Mouse (Mus musculus): ENCODE data around the gene Fam71e1. TPM values are rescaled to one million over a fixed set of nuclear protein-coding genes. Genes with fewer than 3 reads are reported as not detected.

Fam71e1 gene
- polyA plus RNA-seq, 1 experiment from 2014 or later = 6.2 TPM

DNA sequence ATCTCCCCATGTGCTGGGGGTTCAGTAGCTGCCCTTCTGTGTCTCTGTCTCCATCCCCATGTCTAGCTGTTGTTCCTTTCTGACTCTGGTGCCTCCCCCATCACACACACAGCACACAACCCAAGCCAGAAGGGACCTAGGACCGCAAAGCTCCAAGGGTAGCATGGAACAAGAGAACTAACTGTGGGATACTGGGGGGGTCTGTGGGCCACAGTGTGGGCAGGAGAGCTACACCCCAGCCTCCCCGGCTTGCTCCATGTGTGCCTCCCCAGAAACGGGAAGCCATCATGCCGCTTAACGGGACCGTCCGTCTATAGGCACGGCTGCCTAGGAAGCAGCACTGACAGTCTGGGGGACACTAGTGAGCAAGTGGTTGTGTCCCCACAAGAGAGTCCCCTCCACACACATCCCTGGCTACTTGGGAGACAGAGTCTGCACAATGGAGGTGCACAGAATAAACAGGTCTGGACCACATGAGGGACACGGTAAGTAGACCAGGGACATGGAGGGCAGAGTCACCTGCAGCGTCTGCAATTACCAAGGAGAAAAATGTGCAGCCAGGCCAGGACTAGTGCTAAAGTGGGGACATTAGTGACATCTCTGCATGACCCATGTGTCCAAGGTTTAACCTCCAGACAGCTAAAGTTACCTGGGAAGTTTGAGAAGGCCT is 32.7 kb upstream of the Fam71e1 start:
- 79% methylated on average over 10 of the region's 10 CpGs for WGBS
- Histone ChIP-seq H3K36me3 (ENCODE audit: control insufficient read depth, insufficient read depth, low read length) (no peaks in the 10 kb centered on the region), H3K4me1 (ENCODE audit: control insufficient read depth, insufficient read depth, low read length) (peaks cover 16% of the 10 kb centered on the region), H3K4me3 (ENCODE audit: low read length) (no peak overlapping the region), H3K27ac (ENCODE audit: low read length) (no peak overlapping the region), H3K27me3 (replicated peaks; ENCODE audit: control insufficient read depth, insufficient read depth, low read length) (peaks cover 40% of the 10 kb centered on the region), H3K9ac (ENCODE audit: low read depth, low read length) (no peak overlapping the region), H3K9me3 (ENCODE audit: control insufficient read depth, low read length) (no peaks in the 10 kb centered on the region), H3K4me2 (ENCODE audit: low read depth, low read length) (no peak overlapping the region)
- ATAC-seq = no peak

- Histone ChIP-seq H3K27me3 (replicated peaks; ENCODE audit: control insufficient read depth, insufficient read depth, low read length) (peaks cover 36% of the 10 kb centered on the region), H3K4me3 (ENCODE audit: low read length) (no peak overlapping the region), H3K4me2 (ENCODE audit: low read depth, low read length) (no peak overlapping the region), H3K9me3 (ENCODE audit: control insufficient read depth, low read length) (no peaks in the 10 kb centered on the region), H3K4me1 (ENCODE audit: control insufficient read depth, insufficient read depth, low read length) (peaks cover 20% of the 10 kb centered on the region), H3K27ac (ENCODE audit: low read length) (no peak overlapping the region), H3K9ac (ENCODE audit: low read depth, low read length) (no peak overlapping the region), H3K36me3 (ENCODE audit: control insufficient read depth, insufficient read depth, low read length) (no peaks in the 10 kb centered on the region)
- WGBS = 28% methylated on average over 4 of the region's 4 CpGs
- no peak for ATAC-seq
These were observed 31.9 kb upstream of the Fam71e1 start for GRCm38 (mm10) chr7:44464511-44464910.

GRCm38 (mm10) chr7:44465111-44465510 is 31.3 kb upstream of the Fam71e1 start, which contains the start of gene Aspdh:
TSS of gene Aspdh (plus strand) at chr7:44465391.
- peak within 1 kb of the TSS; percentile 2; the same call in 1 of the 2 replicates for H3K4me2 ChIP-seq (ENCODE audit: low read depth, low read length)
- 0 out of 2 replicates have a peak within 1 kb of the TSS, but pooled peaks have one; percentile 10 for H3K9ac ChIP-seq (ENCODE audit: low read depth, low read length)
- no peaks in the 10 kb centered on the region for H3K9me3 ChIP-seq (ENCODE audit: control insufficient read depth, low read length)
- H3K4me1 ChIP-seq (ENCODE audit: control insufficient read depth, insufficient read depth, low read length) = peaks cover 20% of the 10 kb centered on the region
- ATAC-seq = no peak
- WGBS = 67% methylated on average over 2 of the region's 2 CpGs
- peaks cover 36% of the 10 kb centered on the region for H3K27me3 ChIP-seq (replicated peaks; ENCODE audit: control insufficient read depth, insufficient read depth, low read length)
- no peak within 1 kb of the TSS for H3K4me3 ChIP-seq (ENCODE audit: low read length)
- no peak within 1 kb of the TSS for H3K27ac ChIP-seq (ENCODE audit: low read length)
- no peaks in the 10 kb centered on the region for H3K36me3 ChIP-seq (ENCODE audit: control insufficient read depth, insufficient read depth, low read length)

DNA sequence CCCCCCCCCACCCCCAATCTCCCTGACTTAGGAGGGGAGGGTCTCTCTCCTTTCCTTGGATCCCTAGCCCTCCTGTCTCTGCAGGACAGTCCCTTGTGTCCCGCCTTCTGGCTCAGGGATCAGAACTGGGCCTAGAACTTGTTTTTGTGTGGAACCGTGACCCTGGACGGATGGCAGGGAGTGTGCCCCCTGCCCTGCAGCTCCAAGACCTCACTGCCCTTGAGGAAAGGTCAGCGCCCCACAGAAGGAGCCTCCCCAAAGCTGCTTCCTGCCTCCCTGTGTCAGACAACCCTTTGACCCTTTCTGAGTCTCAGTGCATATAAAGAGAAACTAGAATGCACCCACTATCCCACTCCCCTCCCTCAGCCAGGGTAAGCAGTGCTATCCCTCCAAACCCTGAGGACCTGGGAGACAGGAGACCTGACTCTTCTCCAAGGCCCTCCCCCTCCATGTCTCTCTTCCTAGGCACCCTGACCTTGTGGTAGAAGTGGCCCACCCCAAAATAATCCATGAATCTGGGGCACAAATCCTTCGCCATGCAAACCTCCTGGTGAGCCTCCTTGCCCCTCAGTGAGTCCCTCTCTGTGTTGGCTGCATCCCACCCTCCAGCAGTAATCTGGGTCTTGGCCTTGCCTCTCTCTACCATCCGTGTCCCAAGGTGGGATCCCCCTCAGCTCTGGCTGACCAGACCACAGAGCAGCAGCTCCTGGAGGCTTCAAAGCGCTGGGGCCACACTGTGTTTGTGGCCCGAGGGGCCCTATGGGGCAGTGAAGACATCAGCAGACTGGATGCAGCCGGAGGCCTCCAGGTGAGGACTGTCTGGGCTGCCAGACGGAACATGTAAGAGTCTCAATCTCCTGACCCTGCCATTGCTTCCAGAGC is 30.1 kb upstream of the Fam71e1 start:
- 84% methylated on average over 10 of the region's 10 CpGs for WGBS
- 0 out of 2 replicates have a peak, but pooled peaks cover 4% of the 10 kb centered on the region for H3K36me3 ChIP-seq (ENCODE audit: control insufficient read depth, insufficient read depth, low read length)

DNA sequence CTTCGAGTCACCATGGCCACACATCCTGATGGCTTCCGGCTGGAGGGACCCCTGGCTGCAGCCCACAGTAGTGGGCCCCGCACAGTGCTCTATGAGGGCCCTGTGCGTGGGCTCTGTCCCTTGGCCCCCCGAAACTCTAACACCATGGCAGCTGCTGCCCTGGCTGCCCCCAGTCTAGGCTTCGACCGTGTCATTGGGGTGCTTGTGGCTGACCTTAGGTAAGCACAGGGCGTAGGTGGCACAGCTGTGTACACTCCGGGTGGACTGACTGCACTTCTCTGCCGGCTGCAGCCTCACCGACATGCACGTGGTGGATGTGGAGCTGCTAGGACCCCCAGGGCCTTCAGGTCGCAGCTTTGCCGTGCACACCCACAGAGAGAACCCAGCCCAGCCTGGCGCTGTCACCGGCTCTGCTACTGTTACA is 29.5 kb upstream of the Fam71e1 start:
- Histone ChIP-seq H3K9ac (ENCODE audit: low read depth, low read length) (no peak overlapping the region), H3K27me3 (replicated peaks; ENCODE audit: control insufficient read depth, insufficient read depth, low read length) (peaks cover 23% of the 10 kb centered on the region), H3K4me1 (ENCODE audit: control insufficient read depth, insufficient read depth, low read length) (peaks cover 20% of the 10 kb centered on the region), H3K9me3 (ENCODE audit: control insufficient read depth, low read length) (no peaks in the 10 kb centered on the region), H3K27ac (ENCODE audit: low read length) (no peak overlapping the region), H3K36me3 (ENCODE audit: control insufficient read depth, insufficient read depth, low read length) (0 out of 2 replicates have a peak, but pooled peaks cover 4% of the 10 kb centered on the region), H3K4me3 (ENCODE audit: low read length) (no peak overlapping the region), H3K4me2 (ENCODE audit: low read depth, low read length) (no peak overlapping the region)
- WGBS = 87% methylated on average over 16 of the region's 16 CpGs
- ATAC-seq = no peak

More for the DNA sequence above, 30.1 kb upstream of the Fam71e1 start:
- peaks cover 30% of the 10 kb centered on the region for H3K27me3 ChIP-seq (replicated peaks; ENCODE audit: control insufficient read depth, insufficient read depth, low read length)
- no peak overlapping the region for H3K27ac ChIP-seq (ENCODE audit: low read length)
- H3K4me2 ChIP-seq (ENCODE audit: low read depth, low read length) = no peak overlapping the region
- H3K9ac ChIP-seq (ENCODE audit: low read depth, low read length) = 0 out of 2 replicates have a peak overlapping the region, but pooled peaks have one; percentile 10
- peaks cover 20% of the 10 kb centered on the region for H3K4me1 ChIP-seq (ENCODE audit: control insufficient read depth, insufficient read depth, low read length)
- no peaks in the 10 kb centered on the region for H3K9me3 ChIP-seq (ENCODE audit: control insufficient read depth, low read length)
- ATAC-seq = no peak
- no peak overlapping the region for H3K4me3 ChIP-seq (ENCODE audit: low read length)

DNA sequence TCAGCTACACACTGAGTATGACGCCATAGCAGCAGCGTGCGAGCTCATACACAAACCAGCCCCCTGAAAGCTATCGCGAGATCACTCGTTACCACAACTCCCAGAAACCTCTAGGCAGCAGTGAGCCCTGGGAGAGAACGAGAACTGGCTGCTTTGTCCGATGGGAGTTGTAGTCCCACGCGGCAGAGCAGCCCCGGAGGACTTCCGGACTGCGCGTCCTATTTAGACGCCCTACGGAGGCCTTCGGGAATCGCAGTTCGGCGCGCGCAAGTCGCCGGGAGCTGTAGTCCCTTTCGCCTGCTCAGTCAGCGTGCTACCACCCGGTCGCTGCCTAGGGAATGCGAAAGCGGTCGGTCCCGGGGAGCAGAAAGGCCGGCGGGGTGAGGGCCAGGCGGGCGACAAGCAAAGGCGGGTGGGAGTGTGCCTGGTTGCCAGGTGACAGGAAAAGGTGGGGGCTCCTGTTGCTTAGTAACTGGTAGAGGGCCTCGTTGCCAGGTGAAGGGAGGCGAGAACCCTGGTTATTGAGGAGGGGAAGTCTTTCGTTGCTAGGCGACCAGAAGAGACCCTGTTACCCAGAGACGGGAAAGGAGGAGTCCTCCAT is 28.5 kb upstream of the Fam71e1 start, which contains the start of gene Josd2:
Gene Josd2, plus strand, starts transcription at position 170 of the 601 bp plus-strand sequence.
- WGBS = under 1% methylated on average over 42 of the region's 42 CpGs
- peak within 1 kb of the TSS; percentile 85 for H3K4me2 ChIP-seq (ENCODE audit: low read depth, low read length)
- H3K4me1 ChIP-seq (ENCODE audit: control insufficient read depth, insufficient read depth, low read length) = peaks cover 19% of the 10 kb centered on the region
- no peaks in the 10 kb centered on the region for H3K9me3 ChIP-seq (ENCODE audit: control insufficient read depth, low read length)
- peak within 1 kb of the TSS; percentile 86 for H3K9ac ChIP-seq (ENCODE audit: low read depth, low read length)
- peaks cover 13% of the 10 kb centered on the region for H3K27me3 ChIP-seq (replicated peaks; ENCODE audit: control insufficient read depth, insufficient read depth, low read length)
- peak within 1 kb of the TSS; percentile 82 for H3K4me3 ChIP-seq (ENCODE audit: low read length)
- no peak within 1 kb of the TSS for H3K27ac ChIP-seq (ENCODE audit: low read length)
- peak; percentile 97 for ATAC-seq
- 0 out of 2 replicates have a peak, but pooled peaks cover 4% of the 10 kb centered on the region for H3K36me3 ChIP-seq (ENCODE audit: control insufficient read depth, insufficient read depth, low read length)

DNA sequence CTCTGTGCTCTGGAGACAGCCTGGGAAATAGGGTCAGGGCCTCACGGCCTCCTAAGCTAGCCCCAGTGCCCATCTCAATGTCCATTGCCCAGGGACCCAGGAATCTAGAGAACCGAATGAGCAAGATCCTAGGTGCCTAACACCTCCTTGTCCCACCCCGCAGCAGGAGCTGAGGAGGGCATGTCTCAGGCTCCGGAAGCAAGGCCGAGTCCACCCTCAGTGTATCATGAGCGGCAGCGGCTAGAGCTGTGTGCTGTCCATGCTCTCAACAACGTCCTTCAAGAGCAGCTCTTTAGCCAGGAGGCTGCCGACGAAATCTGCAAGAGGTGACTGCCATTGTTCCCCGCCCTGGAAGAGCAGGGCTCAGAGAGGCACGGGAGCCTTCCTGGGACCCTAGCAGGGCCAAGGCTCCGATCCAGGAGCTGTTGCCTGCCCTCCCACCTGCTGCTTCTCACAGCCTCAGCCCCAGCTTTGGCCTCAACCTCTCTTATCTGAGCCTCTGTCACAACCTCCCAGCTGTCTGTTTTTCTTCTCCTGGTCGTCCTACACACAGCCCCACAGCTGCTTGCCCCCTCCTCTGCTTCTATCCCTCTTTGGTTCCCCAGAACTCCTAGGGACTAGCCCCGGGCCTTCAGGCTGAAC is 27.6 kb upstream of the Fam71e1 start:
- Histone ChIP-seq H3K27ac (ENCODE audit: low read length) (no peak overlapping the region), H3K36me3 (ENCODE audit: control insufficient read depth, insufficient read depth, low read length) (0 out of 2 replicates have a peak, but pooled peaks cover 4% of the 10 kb centered on the region), H3K4me1 (ENCODE audit: control insufficient read depth, insufficient read depth, low read length) (peaks cover 25% of the 10 kb centered on the region), H3K27me3 (replicated peaks; ENCODE audit: control insufficient read depth, insufficient read depth, low read length) (peaks cover 5% of the 10 kb centered on the region), H3K9me3 (ENCODE audit: control insufficient read depth, low read length) (no peaks in the 10 kb centered on the region), H3K9ac (ENCODE audit: low read depth, low read length) (peak overlapping the region; percentile 86), H3K4me3 (ENCODE audit: low read length) (peak overlapping the region; percentile 82), H3K4me2 (ENCODE audit: low read depth, low read length) (peak overlapping the region; percentile 85)
- WGBS = 55% methylated on average over 15 of the region's 15 CpGs
- ATAC-seq = no peak

- Histone ChIP-seq H3K9me3 (ENCODE audit: control insufficient read depth, low read length) (no peaks in the 10 kb centered on the region), H3K27me3 (replicated peaks; ENCODE audit: control insufficient read depth, insufficient read depth, low read length) (no peaks in the 10 kb centered on the region; the same call in 1 of the 2 replicates), H3K27ac (ENCODE audit: low read length) (no peak overlapping the region), H3K4me2 (ENCODE audit: low read depth, low read length) (no peak overlapping the region), H3K36me3 (ENCODE audit: control insufficient read depth, insufficient read depth, low read length) (0 out of 2 replicates have a peak, but pooled peaks cover 4% of the 10 kb centered on the region), H3K4me1 (ENCODE audit: control insufficient read depth, insufficient read depth, low read length) (peaks cover 25% of the 10 kb centered on the region), H3K9ac (ENCODE audit: low read depth, low read length) (no peak overlapping the region), H3K4me3 (ENCODE audit: low read length) (no peak overlapping the region)
- 86% methylated on average over 16 of the region's 16 CpGs for WGBS
- ATAC-seq = no peak
These were observed 26.4 kb upstream of the Fam71e1 start for GRCm38 (mm10) chr7:44469677-44470675.
